Mouse (Mus musculus) brown adipose tissue, adult 24 weeks (tissue): ENCODE measurements around the gene Tmem160. TPM values are rescaled to one million over a fixed set of nuclear protein-coding genes. Genes with fewer than 3 reads are reported as not detected.

Source experiments
- H3K27ac ChIP-seq: fragments of 200-500 bp; replicated peaks from 2 replicates; pipeline ENCODE4 v1.5.1; 2012; ENCODE audit warnings: low read depth, mild to moderate bottlenecking, low read length
- H3K4me1 ChIP-seq: fragments of 200-500 bp; 2 replicates; pipeline ENCODE4 v1.6.1; 2012; ENCODE audit warnings: low read length, mixed read lengths; ENCODE audit not compliant: control insufficient read depth, insufficient read depth, insufficient read length
- H3K4me3 ChIP-seq: fragments of 200-500 bp; 2 replicates; pipeline ENCODE4 v1.5.1; 2012; ENCODE audit warnings: low read depth, mild to moderate bottlenecking, low read length, moderate library complexity; ENCODE audit not compliant: insufficient read depth
- polyA plus RNA-seq: library from polyadenylated mRNA; stranded (reverse); fragments of >200 nt; gene quantifications from 2 replicates; pipeline ENCODE4 v1.2.4, GENCODE M21; 2012; ENCODE audit not compliant: missing spikeins, insufficient read depth, insufficient read length

Tmem160 gene
- polyA plus RNA-seq: 58.0 and 62.4 TPM in 2 replicates

DNA sequence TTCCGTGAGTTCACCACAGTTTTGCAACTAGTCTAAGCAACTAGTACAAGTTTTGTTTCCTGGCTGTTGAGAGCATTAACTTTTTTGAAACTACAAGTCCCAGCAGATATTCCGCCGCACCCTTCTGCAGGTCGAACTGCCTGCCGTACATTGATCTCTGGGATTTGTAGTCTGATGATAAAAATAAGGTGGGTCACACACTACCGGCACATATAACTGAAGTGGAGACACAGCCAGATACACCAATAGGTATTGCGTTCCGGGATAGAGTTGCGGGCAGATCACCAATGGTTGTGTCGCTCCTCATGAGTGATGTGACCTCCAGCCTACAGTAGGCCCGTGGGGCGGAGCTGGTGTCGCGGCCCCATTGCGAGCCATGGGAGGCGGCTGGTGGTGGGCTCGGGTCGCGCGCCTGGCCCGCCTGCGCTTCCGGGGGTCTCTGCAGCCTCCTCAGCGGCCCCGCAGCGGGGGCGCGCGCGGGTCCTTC is at the start of gene Tmem160:
Gene Tmem160 (plus strand): TSS at position 193 of the 487 bp plus-strand sequence.
- Histone ChIP-seq H3K4me1 (peaks cover 6% of the 10 kb centered on the region; the same call in 1 of the 2 replicates), H3K27ac (no peak within 1 kb of the TSS), H3K4me3 (peak within 1 kb of the TSS; percentile 67)

DNA sequence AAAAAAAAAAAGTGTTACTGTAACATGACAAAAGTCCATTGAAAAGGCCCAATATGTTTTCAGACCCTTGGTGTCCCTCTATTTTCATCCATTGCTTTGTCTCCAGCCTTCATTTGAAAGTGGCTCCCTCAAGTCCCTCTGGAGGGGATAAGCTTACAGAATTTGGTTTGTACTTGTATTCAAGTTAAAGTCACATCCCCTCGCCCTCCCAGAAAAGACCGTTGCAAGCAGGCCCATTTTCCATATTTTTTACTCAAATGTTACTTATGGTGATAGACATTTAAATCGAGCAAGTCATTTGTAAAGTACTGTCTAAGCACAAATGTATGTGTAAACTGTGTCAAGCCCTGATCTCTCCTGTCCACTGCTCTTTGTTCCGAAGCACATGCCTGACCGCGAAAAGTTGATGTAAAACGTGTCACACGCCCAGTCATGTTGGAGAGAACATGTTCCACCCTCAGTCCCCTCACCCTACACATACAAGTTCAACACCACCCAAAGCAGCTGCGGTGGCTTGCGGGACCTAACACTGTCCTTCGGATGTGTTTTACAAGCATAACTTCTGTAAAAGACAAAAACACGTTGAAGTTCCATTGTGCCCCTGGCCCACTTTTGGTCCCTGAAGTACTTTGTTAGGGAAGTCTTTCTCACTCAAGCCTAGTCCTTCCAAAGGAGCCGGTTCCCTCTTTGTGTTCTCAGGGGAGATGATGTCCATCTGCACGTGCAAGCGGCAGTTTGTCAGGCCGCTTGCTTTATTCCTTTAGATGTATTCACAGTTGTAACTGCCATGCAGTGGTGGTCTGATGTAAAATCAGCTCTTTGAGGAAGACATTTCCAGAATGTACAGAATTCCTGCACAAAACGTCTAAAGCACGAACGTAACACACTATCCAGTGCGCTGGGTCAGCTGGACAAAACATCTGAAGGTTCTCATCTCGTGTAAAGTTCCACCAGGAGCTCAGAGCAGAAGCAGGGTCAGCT is 49.3 kb upstream of the Tmem160 start:
- H3K4me3 ChIP-seq: peak overlapping the region; percentile 52
- peaks cover 33% of the 10 kb centered on the region for H3K4me1 ChIP-seq
- peak overlapping the region; percentile 82 for H3K27ac ChIP-seq

DNA sequence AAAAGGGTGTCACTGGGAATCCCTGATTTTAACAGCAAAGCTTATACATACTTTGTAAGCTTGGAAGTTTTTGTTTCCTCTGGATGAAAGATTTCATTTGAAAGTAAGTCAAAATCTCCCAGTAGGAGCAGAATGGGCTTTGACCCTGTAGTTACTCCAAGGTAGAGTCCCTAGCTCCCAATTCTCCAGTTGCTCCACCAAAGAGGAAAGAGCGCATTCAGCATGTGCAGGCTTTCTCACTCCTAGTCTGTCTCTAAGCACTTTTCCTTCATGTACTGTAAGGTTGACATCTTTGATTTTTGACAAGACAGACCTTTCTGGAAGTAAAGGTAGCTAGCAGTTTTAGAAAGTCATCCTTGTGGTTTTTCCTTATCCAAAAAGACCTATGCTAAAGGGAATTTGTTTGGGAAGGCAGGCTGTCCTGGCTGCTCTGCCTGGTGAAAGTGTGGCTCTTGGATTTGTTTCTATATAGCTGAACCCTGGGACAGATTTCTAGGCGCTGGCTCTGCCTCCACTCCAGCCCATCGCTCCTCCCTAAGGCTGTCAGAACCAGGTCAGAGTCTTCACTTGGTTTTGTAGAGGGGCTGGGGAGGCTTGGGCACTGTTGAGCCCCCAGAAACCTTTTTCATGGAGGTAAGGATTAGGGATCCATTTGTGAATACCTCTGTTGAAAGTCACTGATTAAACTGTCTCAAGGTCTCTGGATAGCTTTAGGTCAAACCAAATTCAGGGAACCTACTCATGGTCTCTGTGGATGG is 48.1 kb upstream of the Tmem160 start:
- Histone ChIP-seq H3K4me3 (no peak overlapping the region), H3K27ac (peak overlapping the region; percentile 98), H3K4me1 (peaks cover 27% of the 10 kb centered on the region)

DNA sequence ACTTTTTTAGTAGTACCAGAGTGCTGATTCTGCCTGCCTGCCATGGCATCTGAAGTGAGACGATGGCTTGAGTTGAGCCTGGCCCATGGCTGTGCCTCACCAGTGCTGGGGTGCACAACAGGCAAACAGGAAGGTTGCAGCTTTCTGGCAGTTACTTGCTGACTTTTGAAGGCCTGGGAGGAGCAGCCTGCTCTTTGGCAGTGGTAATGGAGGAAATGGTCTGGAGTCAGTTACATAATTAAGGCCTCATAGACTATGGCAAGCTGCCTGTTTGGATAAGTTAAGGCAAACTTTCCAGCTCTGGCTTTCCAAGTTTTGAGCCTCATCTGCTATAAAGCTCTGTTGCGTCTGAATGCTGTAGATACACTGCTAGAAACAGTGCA is 47.5 kb upstream of the Tmem160 start:
- peaks cover 27% of the 10 kb centered on the region for H3K4me1 ChIP-seq
- no peak overlapping the region for H3K4me3 ChIP-seq
- peak overlapping the region; percentile 98 for H3K27ac ChIP-seq

DNA sequence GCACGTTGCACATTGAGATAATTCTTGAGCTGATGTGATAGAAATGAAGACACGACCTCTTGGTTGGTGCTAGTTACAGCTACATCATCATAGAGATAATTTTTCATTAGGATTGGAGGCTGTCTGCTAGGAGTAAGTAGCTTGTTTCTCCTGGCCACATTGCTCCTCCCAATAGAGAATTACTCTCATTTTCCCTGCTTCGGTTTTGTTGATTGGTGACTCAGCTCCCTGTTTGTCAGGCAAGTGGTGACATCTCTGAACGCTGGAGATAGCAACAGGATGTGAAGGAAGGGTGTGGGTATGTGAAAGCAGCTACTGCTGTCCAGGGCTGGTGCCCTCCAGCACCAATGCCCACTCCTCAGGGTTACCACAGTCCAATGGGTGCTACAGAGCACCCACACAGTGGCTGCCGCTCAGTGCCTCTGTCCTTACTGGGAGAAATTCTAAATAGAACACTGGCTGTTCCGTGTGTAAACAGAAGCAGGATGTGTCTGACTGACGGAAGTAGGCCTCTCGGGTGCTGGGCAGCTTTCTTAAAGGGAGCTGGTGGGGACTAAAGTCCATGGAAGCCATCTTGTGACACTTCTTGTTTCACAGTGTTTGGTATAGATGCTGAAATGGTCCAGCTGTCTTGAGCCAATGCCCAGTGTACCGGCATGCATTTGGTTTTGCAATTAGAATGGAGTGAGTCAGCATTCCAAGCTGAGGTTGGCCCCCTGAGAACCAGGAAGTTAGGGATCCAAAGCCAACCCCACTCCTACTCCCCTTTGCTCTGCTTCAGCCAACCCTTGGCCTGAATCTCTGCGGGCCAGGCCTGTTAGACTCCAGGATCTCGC is 46.8 kb upstream of the Tmem160 start:
- Histone ChIP-seq H3K27ac (peak overlapping the region; percentile 98), H3K4me1 (peaks cover 27% of the 10 kb centered on the region), H3K4me3 (peak overlapping the region; percentile 22)

DNA sequence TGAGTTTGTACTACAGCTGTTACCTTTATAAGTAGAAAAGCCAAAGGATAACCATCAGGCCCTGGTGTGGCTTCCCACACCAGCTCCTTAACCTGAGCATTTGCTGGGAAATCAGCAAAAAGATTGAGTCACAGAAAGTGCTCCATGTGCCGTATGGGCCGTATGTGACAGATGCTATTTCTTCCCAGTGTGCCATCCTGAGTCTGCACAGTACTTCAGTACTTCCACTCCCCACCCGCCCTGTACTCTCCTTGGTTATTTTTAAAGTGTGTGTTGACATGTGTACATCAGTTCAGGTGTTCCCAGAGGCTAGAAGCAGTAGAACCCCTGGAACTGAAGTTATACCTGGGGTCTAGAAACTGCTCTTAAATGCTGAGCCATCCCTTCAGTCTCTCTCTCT is 45.6 kb upstream of the Tmem160 start:
- peak overlapping the region; percentile 57 for H3K27ac ChIP-seq
- no peak overlapping the region for H3K4me3 ChIP-seq
- peaks cover 27% of the 10 kb centered on the region for H3K4me1 ChIP-seq

DNA sequence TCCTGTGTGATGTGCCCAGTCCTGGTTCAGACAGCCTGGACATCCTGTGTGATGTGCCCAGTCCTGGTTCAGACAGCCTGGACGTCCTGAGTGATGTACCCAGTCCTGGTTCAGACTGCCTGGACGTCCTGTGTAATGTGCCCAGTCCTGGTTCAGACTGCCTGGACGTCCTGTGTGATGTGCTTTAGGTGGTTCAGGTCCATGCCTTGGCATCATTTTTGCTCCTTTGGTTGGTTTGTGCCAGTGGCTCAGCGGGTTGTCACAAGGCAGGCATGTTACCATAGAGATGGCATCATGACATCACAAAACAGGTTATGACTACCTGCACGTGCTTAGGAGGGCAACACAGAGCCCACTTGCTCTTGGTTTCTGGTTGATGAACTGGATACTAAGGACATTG is 41.5 kb upstream of the Tmem160 start:
- H3K27ac ChIP-seq: no peak overlapping the region
- peaks cover 8% of the 10 kb centered on the region; the same call in 1 of the 2 replicates for H3K4me1 ChIP-seq
- H3K4me3 ChIP-seq: no peak overlapping the region

DNA sequence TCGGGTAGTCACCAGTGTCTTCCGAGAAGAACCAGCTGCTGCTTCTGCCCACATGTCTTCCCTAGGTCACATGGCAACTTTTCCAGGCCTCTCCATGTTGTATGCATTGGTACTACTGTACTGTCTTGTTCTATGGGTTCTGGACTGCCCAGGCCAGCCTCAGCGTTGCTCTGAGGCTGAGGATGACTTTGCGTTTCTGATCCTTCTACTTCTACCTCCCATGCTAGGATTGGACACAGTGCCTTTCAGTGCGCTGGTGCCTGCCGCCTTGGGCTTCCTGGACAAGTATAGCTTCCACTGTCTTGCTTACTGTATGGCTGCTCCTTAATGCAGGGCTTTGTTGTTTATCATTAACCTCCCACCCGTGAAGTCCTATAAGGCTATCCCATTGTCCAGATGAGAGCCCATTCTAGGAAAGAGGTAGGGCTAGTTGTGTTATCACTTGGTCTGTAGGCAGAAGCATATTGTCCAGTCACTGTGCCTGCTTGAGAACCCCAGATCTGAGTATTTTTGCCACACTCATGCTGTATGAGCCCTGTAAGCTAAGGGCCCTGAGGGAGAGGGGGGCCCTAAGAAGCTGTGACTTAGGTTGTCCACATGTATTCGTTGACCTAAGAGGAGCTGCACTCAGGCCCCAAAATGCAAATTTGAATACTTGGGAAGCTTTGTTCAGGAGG is 40.2 kb upstream of the Tmem160 start:
- Histone ChIP-seq H3K4me3 (no peak overlapping the region), H3K27ac (no peak overlapping the region), H3K4me1 (0 out of 2 replicates have a peak, but pooled peaks cover 6% of the 10 kb centered on the region)

DNA sequence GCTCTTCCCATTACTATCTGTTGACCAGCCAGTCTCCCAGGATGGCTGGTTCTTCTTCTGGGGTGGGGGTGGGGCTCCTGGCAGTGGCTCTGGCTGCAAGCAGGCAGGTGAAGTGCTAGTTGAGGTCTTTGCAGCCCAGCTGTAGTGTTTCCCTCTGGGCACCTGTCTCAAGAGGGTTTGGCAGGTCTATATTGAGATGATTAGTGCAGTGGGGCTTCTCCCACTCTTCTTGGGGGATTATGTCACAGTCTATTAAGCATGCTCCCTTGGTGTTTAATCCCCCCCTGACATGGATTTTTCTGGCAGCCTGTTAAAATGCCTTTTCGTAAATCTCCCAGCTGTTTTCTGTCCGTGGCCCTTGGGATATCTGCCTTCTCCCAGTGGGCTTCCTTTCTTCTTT is 39.6 kb upstream of the Tmem160 start:
- Histone ChIP-seq H3K27ac (no peak overlapping the region), H3K4me3 (no peak overlapping the region), H3K4me1 (0 out of 2 replicates have a peak, but pooled peaks cover 6% of the 10 kb centered on the region)

DNA sequence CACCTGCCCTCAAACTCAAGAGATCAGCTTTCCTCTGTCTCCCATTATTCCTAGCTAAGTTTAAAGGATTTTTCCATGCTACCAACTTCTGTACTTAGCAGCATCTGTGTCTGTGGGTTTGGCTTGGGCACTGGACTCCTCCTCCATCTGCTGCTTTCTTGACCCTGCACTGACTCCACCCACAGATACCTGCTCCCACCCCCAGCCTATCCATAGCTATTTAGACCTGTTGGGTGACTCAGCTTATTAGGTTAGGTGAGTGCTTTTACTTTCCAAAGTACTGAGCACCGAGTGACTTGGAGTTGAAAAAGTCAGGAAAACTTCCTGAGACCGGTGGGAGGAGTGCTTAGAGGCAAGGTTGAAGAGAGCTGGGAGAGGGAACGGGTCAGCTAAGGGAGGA is 37.2 kb upstream of the Tmem160 start:
- Histone ChIP-seq H3K4me1 (0 out of 2 replicates have a peak, but pooled peaks cover 6% of the 10 kb centered on the region), H3K27ac (no peak overlapping the region), H3K4me3 (no peak overlapping the region)

DNA sequence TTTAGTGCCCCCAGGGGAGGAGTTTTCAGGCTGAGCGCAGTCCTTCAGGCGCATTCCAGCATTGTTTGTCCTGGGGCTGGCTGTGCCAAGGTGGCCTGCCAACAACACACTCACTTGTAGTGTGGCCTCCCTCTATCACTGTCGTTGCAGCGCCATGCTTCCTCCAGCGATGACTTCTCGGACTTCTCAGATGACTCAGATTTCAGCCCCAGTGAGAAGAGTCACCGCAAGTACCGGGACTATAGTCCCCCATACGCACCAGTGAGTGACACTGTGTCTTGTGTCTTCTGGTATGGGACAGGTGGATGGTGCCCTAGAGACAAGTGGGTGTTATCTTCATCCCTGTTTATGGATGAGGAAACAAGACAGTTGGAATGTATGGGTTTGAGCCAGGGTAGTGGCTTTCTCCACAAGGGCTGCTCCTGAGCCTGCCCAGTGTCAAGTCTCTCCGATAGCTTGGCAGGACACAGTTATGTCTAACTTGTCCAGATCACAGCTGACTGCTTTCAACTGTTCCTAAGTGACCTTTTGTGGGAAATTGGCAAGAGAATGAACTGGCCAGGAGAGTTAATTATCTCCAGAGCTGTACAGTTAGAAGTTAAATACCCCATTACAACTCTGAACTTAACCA is 35.3 kb upstream of the Tmem160 start:
- H3K27ac ChIP-seq: peak overlapping the region; percentile 65
- H3K4me3 ChIP-seq: peak overlapping the region; percentile 9; the same call in 1 of the 2 replicates
- 0 out of 2 replicates have a peak, but pooled peaks cover 6% of the 10 kb centered on the region for H3K4me1 ChIP-seq

DNA sequence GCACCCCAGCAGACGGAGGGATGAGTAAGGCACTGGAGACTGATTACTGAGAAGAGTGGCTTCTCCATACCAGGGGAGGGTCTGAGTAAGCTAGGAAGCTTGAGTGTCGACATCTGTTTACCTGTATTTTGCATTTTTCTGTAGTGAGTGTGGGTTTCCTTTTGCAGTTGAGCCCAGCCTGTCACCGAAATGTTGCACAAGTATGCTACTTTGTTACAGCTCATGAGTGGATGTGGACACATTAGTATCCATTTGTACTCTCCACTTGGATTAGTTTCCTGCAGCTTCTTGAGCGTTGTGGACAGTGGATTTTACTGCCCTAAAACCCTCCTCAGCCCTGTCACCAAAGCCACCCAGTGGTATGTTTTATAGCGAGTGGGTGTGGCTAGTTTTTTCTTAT is 33.9 kb upstream of the Tmem160 start:
- no peak overlapping the region for H3K27ac ChIP-seq
- 0 out of 2 replicates have a peak, but pooled peaks cover 6% of the 10 kb centered on the region for H3K4me1 ChIP-seq
- H3K4me3 ChIP-seq: no peak overlapping the region

DNA sequence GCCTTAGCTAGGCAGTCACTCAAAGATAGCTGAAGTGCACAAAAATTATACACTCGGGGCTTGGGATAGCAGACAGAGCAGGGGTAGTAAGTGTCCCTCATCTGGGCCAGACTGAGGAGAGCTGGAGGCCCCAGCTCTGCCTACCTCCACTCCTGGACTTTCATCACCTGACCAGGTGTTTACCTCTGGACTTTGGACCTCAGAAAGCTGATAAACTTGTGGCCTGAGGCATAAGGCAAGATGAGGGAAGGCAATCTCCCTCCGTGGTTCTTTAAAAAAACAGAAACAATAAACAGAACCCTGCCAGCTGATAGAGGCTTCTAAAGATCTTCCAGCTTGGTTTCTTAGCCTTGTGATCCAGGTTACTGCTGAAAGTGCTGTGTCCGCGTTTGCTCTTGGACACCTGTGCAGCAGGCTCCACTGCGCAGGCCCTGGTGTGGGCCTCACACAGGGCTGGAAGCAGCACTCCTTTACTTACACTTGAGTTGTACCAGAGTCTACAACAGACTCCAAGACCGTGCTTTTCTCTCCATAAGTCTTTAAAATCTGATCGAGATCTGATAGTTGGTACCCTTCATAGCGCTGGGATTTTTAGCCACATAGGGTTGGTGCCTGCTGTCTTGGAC is 32.0 kb upstream of the Tmem160 start:
- H3K4me1 ChIP-seq: 0 out of 2 replicates have a peak, but pooled peaks cover 6% of the 10 kb centered on the region
- no peak overlapping the region for H3K27ac ChIP-seq
- no peak overlapping the region for H3K4me3 ChIP-seq
